In genomic region chr14:73384913-73385719, GRCm38 (mm10) we compare ENCODE assay signal across 8 mouse cellular contexts. TPM values are rescaled to one million over a fixed set of nuclear protein-coding genes. Genes with fewer than 3 reads are reported as not detected.
DNase-seq lines count a peak whose midpoint lies in the region; ATAC-seq and TF ChIP-seq lines count a peak whose summit lies in the region.

Gene Itm2b, minus strand, starts transcription at chr14:73385289.

- intact Hi-C loops in heart, postnatal 25 days (cut with DNase I): loop anchor here (1.0 to 10.0 kb wide), 5 partner anchors 38 to 140 kb away; no protein-coding TSS in a partner anchor

- no peak for TF ChIP-seq CTCF in MEL (IDR thresholded peaks at IDR 0.05 in 2 of 3, conservative IDR thresholded peaks at IDR 0.05 in 1 of 3; ENCODE audit: control insufficient read depth in 1 of 3, insufficient read depth in 1 of 3, low read depth in 2 of 3, low read length in 3 of 3, poor library complexity in 1 of 3, severe bottlenecking in 1 of 3)

- peaks cover 0 to 36% of the 10 kb centered on the region in 2 experiments; a peak in 2 of 4 replicates for H3K36me3 ChIP-seq in MEL (ENCODE audit: control insufficient read depth in 1 of 2, insufficient read depth in 2 of 2, low read length in 2 of 2)
- no peaks in the 10 kb centered on the region for H3K36me3 ChIP-seq in forebrain, embryonic 16.5 days (ENCODE audit: control insufficient read depth, insufficient read depth)
- H3K36me3 ChIP-seq in lung, embryonic 16.5 days (ENCODE audit: control insufficient read depth, insufficient read depth, low read length): no peaks in the 10 kb centered on the region

- no peak for TF ChIP-seq RAD21 in MEL (IDR thresholded peaks at IDR 0.05; ENCODE audit: low read depth, low read length)

- under 1% methylated on average over 59 of the region's 62 CpGs for WGBS in forebrain, embryonic 16.5 days
- WGBS in lung, embryonic 16.5 days: under 1% methylated on average over 58 of the region's 62 CpGs

- peak; percentile 75 to 92; a peak in 3 of 4 replicates for TF ChIP-seq POLR2A in MEL (IDR thresholded peaks at IDR 0.05; ENCODE audit: control insufficient read depth in 1 of 2, insufficient read depth in 1 of 2, low read depth in 1 of 2, low read length in 2 of 2, poor library complexity in 1 of 2)

- peak within 1 kb of the TSS; percentile 47 for H3K4me2 ChIP-seq in forebrain, embryonic 16.5 days (ENCODE audit: low read length)
- H3K4me2 ChIP-seq in lung, embryonic 16.5 days (ENCODE audit: low read depth, low read length): peak within 1 kb of the TSS; percentile 65

- peaks cover 15% of the 10 kb centered on the region for H3K79me2 ChIP-seq in MEL (ENCODE audit: control insufficient read depth, insufficient read depth, low read length, poor library complexity)

- H3K9ac ChIP-seq in MEL (ENCODE audit: control insufficient read depth, low read depth, low read length, poor library complexity, severe bottlenecking): peak within 1 kb of the TSS; percentile 96
- peak within 1 kb of the TSS; percentile 100 for H3K9ac ChIP-seq in forebrain, embryonic 16.5 days (replicated peaks; ENCODE audit: low read depth, low read length)
- H3K9ac ChIP-seq in lung, embryonic 16.5 days (ENCODE audit: low read length): peak within 1 kb of the TSS; percentile 97

- peak; percentile 51 to 69 for TF ChIP-seq EP300 in MEL (IDR thresholded peaks at IDR 0.05; ENCODE audit: low read depth in 1 of 2, low read length in 2 of 2)

- peak within 1 kb of the TSS; percentile 93 to 94 for H3K4me3 ChIP-seq in MEL (ENCODE audit: control insufficient read depth in 1 of 2, insufficient read depth in 1 of 2, low read depth in 2 of 2, low read length in 2 of 2)
- peak within 1 kb of the TSS; percentile 100 for H3K4me3 ChIP-seq in forebrain, embryonic 16.5 days (replicated peaks; ENCODE audit: low read length)
- peak within 1 kb of the TSS; percentile 82 for H3K4me3 ChIP-seq in lung, embryonic 16.5 days (ENCODE audit: low read length)

- ATAC-seq in forebrain, embryonic 16.5 days: peak; percentile 92
- ATAC-seq in lung, embryonic 16.5 days (ENCODE audit: low read depth): peak; percentile 94

- H3K27me3 ChIP-seq in MEL (ENCODE audit: control insufficient read depth in 1 of 2, insufficient read depth in 2 of 2, low read length in 2 of 2): no peaks in the 10 kb centered on the region
- no peaks in the 10 kb centered on the region for H3K27me3 ChIP-seq in forebrain, embryonic 16.5 days (replicated peaks; ENCODE audit: control insufficient read depth, insufficient read depth, low read length)
- no peaks in the 10 kb centered on the region for H3K27me3 ChIP-seq in lung, embryonic 16.5 days (ENCODE audit: control insufficient read depth, insufficient read depth, low read depth, low read length)

- no peaks in the 10 kb centered on the region for H3K9me3 ChIP-seq in MEL (replicated peaks; ENCODE audit: insufficient read depth, low read length)
- no peaks in the 10 kb centered on the region for H3K9me3 ChIP-seq in forebrain, embryonic 16.5 days (ENCODE audit: control insufficient read depth, low read length)
- no peaks in the 10 kb centered on the region for H3K9me3 ChIP-seq in lung, embryonic 16.5 days (ENCODE audit: control insufficient read depth, low read length)

- H3K27ac ChIP-seq in MEL (ENCODE audit: control insufficient read depth, low read depth, low read length): peak within 1 kb of the TSS; percentile 86
- H3K27ac ChIP-seq in forebrain, embryonic 16.5 days (ENCODE audit: low read length): peak within 1 kb of the TSS; percentile 93
- H3K27ac ChIP-seq in lung, embryonic 16.5 days (ENCODE audit: low read length): peak within 1 kb of the TSS; percentile 99

- DNase-seq in MEL (ENCODE audit: low read depth, low spot score): peak; percentile 85
- peak; percentile 87 for DNase-seq in cerebellum, adult 11-12 months
- DNase-seq in heart, postnatal 25 days (ENCODE audit: low spot score): peak; percentile 77
- DNase-seq in layer of hippocampus, adult 18-20 months (ENCODE audit: low spot score in 2 of 2): peak; percentile 71 to 87
- DNase-seq in ovary, postnatal 10 days (ENCODE audit: low spot score): peak; percentile 82
- DNase-seq in thymus, postnatal 10 days (ENCODE audit: low spot score in 2 of 2): peak; percentile 90 to 93

- H3K4me1 ChIP-seq in MEL (ENCODE audit: control insufficient read depth in 1 of 2, insufficient read depth in 2 of 2, low read length in 2 of 2): peaks cover 13 to 22% of the 10 kb centered on the region in 2 experiments
- H3K4me1 ChIP-seq in forebrain, embryonic 16.5 days (replicated peaks; ENCODE audit: control insufficient read depth, insufficient read depth, low read length): peaks cover 34% of the 10 kb centered on the region
- peaks cover 50% of the 10 kb centered on the region for H3K4me1 ChIP-seq in lung, embryonic 16.5 days (replicated peaks; ENCODE audit: control insufficient read depth, insufficient read depth, low read length)

TF ChIP-seq in MEL, 35 proteins besides CTCF, POLR2A, EP300 and RAD21:
- TF ChIP-seq ETS1 (IDR thresholded peaks at IDR 0.05; ENCODE audit: low read depth, low read length) (peak; percentile 60; the same call in 1 of the 2 replicates), CHD1 (IDR thresholded peaks at IDR 0.05; ENCODE audit: low read depth, low read length) (no peak), UBTF (IDR thresholded peaks at IDR 0.05; ENCODE audit: borderline replicate concordance, insufficient read depth, low read depth, low read length) (no peak), NELFE (IDR thresholded peaks at IDR 0.05; ENCODE audit: low read depth, low read length) (peak; percentile 81), MEF2A (IDR thresholded peaks at IDR 0.05; ENCODE audit: extremely low read depth, insufficient replicate concordance, low read depth, low read length, poor library complexity, severe bottlenecking) (no peak), TAL1 (IDR thresholded peaks at IDR 0.05; ENCODE audit: low read length) (peak; percentile 66), CHD2 (IDR thresholded peaks at IDR 0.05; ENCODE audit: low read length) (0 out of 2 replicates have a peak, but pooled peaks have one; percentile 14), SMC3 (IDR thresholded peaks at IDR 0.05; ENCODE audit: low read depth, low read length) (no peak), ZMIZ1 (IDR thresholded peaks at IDR 0.05; ENCODE audit: low read depth, low read length) (peak; percentile 81), NRF1 (IDR thresholded peaks at IDR 0.05; ENCODE audit: insufficient read depth, low read depth, low read length, poor library complexity, severe bottlenecking) (no peak), ZNF384 (IDR thresholded peaks at IDR 0.05; ENCODE audit: low read depth, low read length) (no peak), E2F4 (IDR thresholded peaks at IDR 0.05; ENCODE audit: borderline replicate concordance, low read depth, low read length) (no peak), BHLHE40 (IDR thresholded peaks at IDR 0.05; ENCODE audit: borderline replicate concordance, low read depth, low read length) (peak; percentile 14; the same call in 1 of the 2 replicates), MAZ (IDR thresholded peaks at IDR 0.05; ENCODE audit: low read depth, low read length) (peak; percentile 69; the same call in 1 of the 2 replicates), MYC (IDR thresholded peaks at IDR 0.05; ENCODE audit: low read depth, low read length) (no peak), POLR2AphosphoS2 (IDR thresholded peaks at IDR 0.05; ENCODE audit: low read length) (0 out of 2 replicates have a peak, but pooled peaks have one; percentile 62), GATA1 (IDR thresholded peaks at IDR 0.05; ENCODE audit: low read depth, low read length) (peak; percentile 75), ELF1 (IDR thresholded peaks at IDR 0.05; ENCODE audit: low read depth, low read length) (0 out of 2 replicates have a peak, but pooled peaks have one; percentile 15), ZC3H11A (IDR thresholded peaks at IDR 0.05; ENCODE audit: low read depth, low read length) (no peak), USF2 (IDR thresholded peaks at IDR 0.05; ENCODE audit: borderline replicate concordance in 1 of 2, insufficient read depth in 1 of 2, low read depth in 1 of 2, low read length in 2 of 2) (no peak), MYB (IDR thresholded peaks at IDR 0.05; ENCODE audit: low read depth, low read length) (peak; percentile 18; the same call in 1 of the 2 replicates), TBP (IDR thresholded peaks at IDR 0.05; ENCODE audit: low read depth, low read length) (no peak), MAX (IDR thresholded peaks at IDR 0.05; ENCODE audit: low read length) (no peak), MXI1 (IDR thresholded peaks at IDR 0.05; ENCODE audit: low read depth, low read length) (peak; percentile 45; the same call in 1 of the 2 replicates), SIN3A (IDR thresholded peaks at IDR 0.05; ENCODE audit: low read length) (peak; percentile 78), USF1 (IDR thresholded peaks at IDR 0.05; ENCODE audit: low read depth, low read length) (no peak), ZKSCAN1 (IDR thresholded peaks at IDR 0.05; ENCODE audit: low read depth, low read length) (no peak), POLR2AphosphoS5 (IDR thresholded peaks at IDR 0.05; ENCODE audit: borderline replicate concordance, low read depth, low read length) (no peak; the same call in 1 of the 2 replicates), MAFK (IDR thresholded peaks at IDR 0.05; ENCODE audit: borderline replicate concordance, low read depth, low read length) (no peak), TCF12 (IDR thresholded peaks at IDR 0.05; ENCODE audit: low read depth, low read length) (peak; percentile 51; the same call in 1 of the 2 replicates), KAT2A (conservative IDR thresholded peaks at IDR 0.05; ENCODE audit: low read depth, low read length) (no peak), RCOR1 (IDR thresholded peaks at IDR 0.05; ENCODE audit: low read depth, low read length) (no peak; the same call in 1 of the 2 replicates), JUND (IDR thresholded peaks at IDR 0.05; ENCODE audit: low read depth, low read length) (no peak), GABPA (IDR thresholded peaks at IDR 0.05; ENCODE audit: low read depth, low read length) (no peak), HCFC1 (IDR thresholded peaks at IDR 0.05; ENCODE audit: low read depth, low read length) (0 out of 2 replicates have a peak, but pooled peaks have one; percentile 45)

RNA-seq across cellular contexts. Expression of gene Itm2b, which starts in this region (rescaled TPM):
- 54.0 and 56.3 TPM in 2 replicates for total RNA-seq in MEL (2012; rRNA removed)
- polyA plus RNA-seq in MEL (2012; ENCODE audit: insufficient read depth in 1 of 2, insufficient read length in 2 of 2, low read depth in 1 of 2, low replicate concordance in 2 of 2, missing spikeins in 1 of 2): 100 to 1,000 TPM; 101 to 312 TPM
- polyA plus RNA-seq in forebrain, embryonic 16.5 days (2015; fragmentation: Nextera tagmentation; extraction: Ambion mirVana): 630 and 738 TPM in 2 replicates
- 100 to 1,000 TPM; 627 to 640 TPM for total RNA-seq in heart, postnatal 25 days (2021)
- total RNA-seq in layer of hippocampus, adult 18-20 months (2021): 1,000 to 10,000 TPM; 1,015 to 1,046 TPM
- polyA plus RNA-seq in lung, embryonic 16.5 days (2015; fragmentation: Nextera tagmentation; extraction: Ambion mirVana): 1,001 and 1,063 TPM in 2 replicates

Comparison
In these comparisons a context has a peak if more than half of its experiments do, and no peak if none do; other contexts are left out.
1. Peak in every context shown above with its lines: DNase-seq, ATAC-seq, H3K4me3 ChIP-seq and H3K27ac ChIP-seq.
2. RNA of gene Itm2b (total RNA-seq): 1,015 to 1,046 TPM in layer of hippocampus, adult 18-20 months and 627 to 640 TPM in heart, postnatal 25 days; 54.0 to 56.3 TPM in MEL; every median in the first group is over 10 times any median in the second.